10 mouse cellular contexts compared by ENCODE assay signal in the genomic region with DNA sequence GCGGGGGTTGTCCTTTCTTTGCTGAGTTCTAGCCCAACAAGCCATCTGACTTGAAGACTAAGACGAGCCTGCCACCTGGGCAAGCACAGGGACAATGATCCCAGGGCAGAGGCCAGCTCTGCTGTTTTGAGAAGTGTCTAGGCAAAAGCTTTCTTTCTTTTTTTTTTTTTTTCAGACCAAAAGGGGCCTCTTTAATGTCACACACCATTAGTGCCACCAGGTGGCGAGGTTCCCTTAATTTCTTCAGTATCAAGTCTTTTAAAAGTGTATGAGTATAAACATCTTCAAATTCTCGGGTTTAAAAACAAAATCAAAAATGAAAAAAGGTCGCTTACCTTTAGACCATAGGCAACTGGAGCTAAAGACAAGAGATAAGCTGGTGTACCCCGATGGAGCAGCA. TPM values are rescaled to one million over a fixed set of nuclear protein-coding genes. Genes with fewer than 3 reads are reported as not detected.
A peak's percentile ranks its signal among the peaks of the same experiment; 100 is the strongest.
DNase-seq lines count a peak whose midpoint lies in the region; ATAC-seq and TF ChIP-seq lines count a peak whose summit lies in the region.
"Had no signal": no experiment of that assay in that cellular context is flagged by ENCODE, and none has a peak within 500 bp of the region (broad histone marks: within the 10 kb centered on the region; RNA-seq: fewer than 3 reads in every experiment).

No protein-coding gene starts in this region.

- H3K4me3 ChIP-seq in forebrain, embryonic 13.5 days = no peak overlapping the region
- H3K4me3 ChIP-seq: hindbrain, embryonic 15.5 days had no signal

- intact Hi-C loops in heart, postnatal 25 days (cut with DNase I) = loop anchor here (5.0 kb wide), 1 partner anchor 156 kb away; the partner anchor contains the start of gene Nceh1

- H3K27me3 ChIP-seq in forebrain, embryonic 13.5 days = no peaks in the 10 kb centered on the region
- H3K27me3 ChIP-seq: hindbrain, embryonic 15.5 days had no signal

- ATAC-seq in megakaryocyte, adult 5-6 weeks (ENCODE audit: poor library complexity, severe bottlenecking) = peak; percentile 52
- ATAC-seq in forebrain, embryonic 13.5 days = no peak

- H3K36me3 ChIP-seq in forebrain, embryonic 13.5 days (ENCODE audit: poor library complexity, severe bottlenecking) = no peaks in the 10 kb centered on the region
- H3K36me3 ChIP-seq: hindbrain, embryonic 15.5 days had no signal

- H3K9me3 ChIP-seq in forebrain, embryonic 13.5 days (replicated peaks) = no peaks in the 10 kb centered on the region
- H3K9me3 ChIP-seq: hindbrain, embryonic 15.5 days had no signal

- 30% methylated on average over 6 of the region's 6 CpGs for WGBS in forebrain, embryonic 13.5 days

- peak; percentile 44 to 71 for DNase-seq in heart, adult 18-20 months
- DNase-seq in heart, postnatal 25 days (ENCODE audit: low spot score) = no peak
- DNase-seq in right cerebral cortex, postnatal 14 days = peak; percentile 50
- no peak for DNase-seq in right cerebral cortex, postnatal 25 days
- DNase-seq in brain, embryonic 14.5 days (ENCODE audit: low read depth) = peak; percentile 74
- peak; percentile 14 for DNase-seq in hindlimb bud, embryonic 11.5 days (ENCODE audit: extremely low spot score, low read depth, low spot score)

- H3K4me2 ChIP-seq in forebrain, embryonic 13.5 days = no peak overlapping the region
- H3K4me2 ChIP-seq: hindbrain, embryonic 15.5 days had no signal

- no peak for TF ChIP-seq POLR2A in brain, embryonic 14.5 days (IDR thresholded peaks at IDR 0.05; ENCODE audit: borderline replicate concordance, extremely low read depth, insufficient read depth, insufficient read length, poor library complexity, severe bottlenecking)

- no peak overlapping the region for H3K27ac ChIP-seq in forebrain, embryonic 13.5 days
- H3K27ac ChIP-seq: hindbrain, embryonic 15.5 days had no signal

- H3K4me1 ChIP-seq in forebrain, embryonic 13.5 days = no peaks in the 10 kb centered on the region
- H3K4me1 ChIP-seq: hindbrain, embryonic 15.5 days had no signal

- TF ChIP-seq CTCF in brain, embryonic 14.5 days (IDR thresholded peaks at IDR 0.05; ENCODE audit: borderline replicate concordance, extremely low read depth, insufficient read depth, insufficient read length) = peak; percentile 18; the same call in 1 of the 2 replicates

- H3K9ac ChIP-seq in forebrain, embryonic 13.5 days = no peak overlapping the region
- H3K9ac ChIP-seq: hindbrain, embryonic 15.5 days had no signal

RNA-seq across cellular contexts. Expression of gene Tnfsf10, which starts 21.6 kb away (rescaled TPM):
- total RNA-seq in heart, adult 18-20 months (2021) = 10 to 100 TPM in 1 of 2 experiments, 1 to 10 TPM in 1; 6.3 to 10.0 TPM
- 10 to 100 TPM in 1 of 2 experiments, 1 to 10 TPM in 1; 9.7 to 12.7 TPM for total RNA-seq in heart, postnatal 25 days (2021)
- 0.09 and 0.12 TPM in 2 replicates for polyA plus RNA-seq in brain, embryonic 14.5 days (2012; rRNA removed)
- total RNA-seq in megakaryocyte, adult 5-6 weeks (2015) = 1.0 and 1.1 TPM in 2 replicates
- total RNA-seq in megakaryocyte, adult 5-6 weeks (2017) = 1.5 and 1.6 TPM in 2 replicates
- 0.05 TPM in 1 of 2 replicates, not detected in the other for polyA plus RNA-seq in forebrain, embryonic 13.5 days (2015; fragmentation: Nextera tagmentation; extraction: Ambion mirVana)

RNA-seq across cellular contexts. Expression of gene Ghsr, which starts 32.7 kb away (rescaled TPM):
- total RNA-seq in heart, adult 18-20 months (2021) = not detected
- not detected for total RNA-seq in heart, postnatal 25 days (2021)
- polyA plus RNA-seq in brain, embryonic 14.5 days (2012; rRNA removed) = 0.10 and 0.30 TPM in 2 replicates
- not detected in 2 replicates for total RNA-seq in megakaryocyte, adult 5-6 weeks (2015)
- total RNA-seq in megakaryocyte, adult 5-6 weeks (2017) = not detected in 2 replicates
- polyA plus RNA-seq in forebrain, embryonic 13.5 days (2015; fragmentation: Nextera tagmentation; extraction: Ambion mirVana) = not detected in 2 replicates
- total RNA-seq: neutrophil, adult 5-6 weeks had no signal

Comparison
In these comparisons a context has a peak if more than half of its experiments do, and no peak if none do; other contexts are left out.
1. DNase-seq: peak in heart, adult 18-20 months (2 of 2), right cerebral cortex, postnatal 14 days (single experiment), brain, embryonic 14.5 days (single experiment) and hindlimb bud, embryonic 11.5 days (single experiment); none in heart, postnatal 25 days (single experiment) and right cerebral cortex, postnatal 25 days (single experiment).